Mouse (Mus musculus) kidney, postnatal 0 days (tissue): ENCODE measurements around the gene Gpsm1. TPM values are rescaled to one million over a fixed set of nuclear protein-coding genes. Genes with fewer than 3 reads are reported as not detected.
A peak's percentile ranks its signal among the peaks of the same experiment; 100 is the strongest.

Experiments
- ATAC-seq: fragments of 200-750 bp; cut with Nextera tagmentation; replicated peaks from 2 replicates; pipeline ENCODE4 v1.8.0; 2017; ENCODE audit warnings: low read depth, moderate number of reproducible peaks, moderate TSS enrichment, moderate library complexity; ENCODE audit not compliant: low FRiP score
- DNase-seq: peaks from one replicate; pipeline ENCODE4 v3.0.0-alpha.2; 2016; ENCODE audit warnings: low spot score
- H3K27ac ChIP-seq: fragments of 300-500 bp; sonication (generic); 2 replicates; pipeline ENCODE4 v1.5.1; 2014; ENCODE audit warnings: mild to moderate bottlenecking
- H3K27me3 ChIP-seq: fragments of 300-500 bp; sonication (generic); 2 replicates; pipeline ENCODE4 v1.6.1; 2014; ENCODE audit warnings: low read length, mixed read lengths; ENCODE audit not compliant: insufficient read depth
- H3K36me3 ChIP-seq: fragments of 300-500 bp; sonication (generic); 2 replicates; pipeline ENCODE4 v1.6.1; 2014; ENCODE audit warnings: low read length, mixed read lengths; ENCODE audit not compliant: insufficient read depth
- H3K4me1 ChIP-seq: fragments of 300-500 bp; sonication (generic); replicated peaks from 2 replicates; pipeline ENCODE4 v1.6.1; 2014; ENCODE audit warnings: antibody characterized with exemption, low read length, mixed read lengths; ENCODE audit not compliant: insufficient read depth
- H3K4me2 ChIP-seq: fragments of 300-500 bp; sonication (generic); 2 replicates; pipeline ENCODE4 v1.6.1; 2014; ENCODE audit warnings: mild to moderate bottlenecking, low read length, moderate library complexity, mixed read lengths
- H3K4me3 ChIP-seq: fragments of 300-500 bp; sonication (generic); replicated peaks from 2 replicates; pipeline ENCODE4 v1.5.1; 2014; ENCODE audit warnings: low read depth, low read length
- H3K9ac ChIP-seq: fragments of 300-500 bp; sonication (generic); 2 replicates; pipeline ENCODE4 v1.6.1; 2014; ENCODE audit warnings: low read depth, low read length
- H3K9me3 ChIP-seq: fragments of 300-500 bp; sonication (generic); replicated peaks from 2 replicates; pipeline ENCODE4 v1.6.1; 2016; ENCODE audit warnings: low read length, inconsistent platforms, mixed read lengths
- CTCF ChIP-seq: IDR thresholded peaks from 2 replicates; pipeline ENCODE4 v1.5.1; 2016; ENCODE audit warnings: antibody characterized with exemption, low read depth, mild to moderate bottlenecking, moderate library complexity
- WGBS: fragments of 180-500 bp; shearing (Covaris S2); extraction: QIAGEN DNeasy Blood & Tissue Kit; methylation state at CpG from one replicate; pipeline ENCODE4 v1.1.7; 2014; 5-methylcytosine and 5-hydroxymethylcytosine counted together
- polyA plus RNA-seq: library from polyadenylated mRNA; unstranded; fragments of >200 nt; fragmentation: Nextera tagmentation; extraction: Ambion mirVana; gene quantifications from 2 replicates; pipeline ENCODE4 v1.2.1, GENCODE M21; 2015

The Gpsm1 gene
- polyA plus RNA-seq, 1 experiment from 2014 or later: 21.3 TPM

DNA sequence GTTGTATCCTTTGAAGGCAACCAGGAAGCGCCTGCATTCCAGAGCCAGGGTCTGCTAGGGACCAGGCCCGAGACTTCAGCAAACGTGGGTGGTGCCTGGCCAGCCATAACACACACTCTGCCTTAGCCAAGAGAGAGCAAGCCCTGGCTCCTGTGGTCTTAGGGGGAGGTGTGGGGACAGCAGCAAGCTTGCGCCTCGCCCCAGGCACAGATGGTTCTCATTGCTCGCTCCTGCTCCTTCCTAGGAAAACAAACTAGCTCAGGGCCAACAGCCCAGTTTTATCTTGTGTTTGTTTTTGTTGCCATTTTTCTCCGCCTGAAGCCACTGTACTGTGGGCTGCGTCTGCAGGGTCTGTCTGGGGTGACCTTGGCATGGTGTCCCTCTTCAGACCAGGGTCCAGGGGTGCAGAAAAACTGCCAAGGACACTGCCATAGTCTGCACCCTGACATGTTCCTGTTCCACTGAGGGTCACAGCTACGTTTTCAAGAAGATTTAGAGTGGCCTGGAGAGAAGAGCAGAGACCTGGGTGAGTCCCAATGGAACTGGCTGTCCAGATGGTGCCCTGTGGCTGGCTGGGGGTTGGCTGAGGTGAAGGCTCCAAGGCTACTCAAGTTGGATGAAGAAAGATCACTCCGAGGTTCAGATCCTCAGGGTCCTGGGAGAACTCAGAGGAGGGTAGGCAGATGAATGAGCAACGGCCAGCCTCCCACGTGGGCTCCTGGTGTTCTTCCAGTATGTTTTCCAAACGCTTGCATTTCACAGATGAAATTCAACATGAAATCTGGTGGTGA lies 839 bp upstream of the Gpsm1 start:
- no peaks in the 10 kb centered on the region for H3K27me3 ChIP-seq
- no peaks in the 10 kb centered on the region for H3K9me3 ChIP-seq
- H3K9ac ChIP-seq: peak overlapping the region; percentile 79; the same call in 1 of the 2 replicates
- peak overlapping the region; percentile 73 for H3K4me3 ChIP-seq
- peak overlapping the region; percentile 89 for H3K27ac ChIP-seq
- H3K36me3 ChIP-seq: no peaks in the 10 kb centered on the region
- 25% methylated on average over 13 of the region's 13 CpGs for WGBS
- 0 out of 2 replicates have a peak, but pooled peaks cover 19% of the 10 kb centered on the region for H3K4me1 ChIP-seq
- ATAC-seq: peak; percentile 33; the same call in 1 of the 2 replicates
- peak overlapping the region; percentile 80 for H3K4me2 ChIP-seq
- no peak for TF ChIP-seq CTCF
- DNase-seq: peak; percentile 91

DNA sequence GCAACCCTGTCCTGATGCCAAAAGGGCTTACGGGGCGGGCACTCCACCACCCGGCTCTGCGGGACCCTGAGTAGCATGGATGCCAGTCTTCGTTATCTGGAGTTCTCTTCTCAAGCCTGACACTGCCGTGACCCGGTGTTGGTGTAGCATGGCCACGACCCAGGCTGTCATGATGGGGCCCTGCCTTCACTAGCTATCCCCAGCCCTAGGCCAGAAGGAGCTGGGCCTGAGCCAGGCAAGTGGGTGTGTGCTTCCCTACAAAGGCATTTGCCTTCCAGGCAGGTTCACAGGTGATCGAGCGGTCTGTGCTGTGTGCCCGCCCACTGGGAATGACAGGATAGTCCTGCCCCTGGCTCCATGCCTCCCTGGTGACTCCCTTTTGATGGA lies 603 bp downstream of the Gpsm1 start:
- H3K4me3 ChIP-seq: peak overlapping the region; percentile 73
- H3K27me3 ChIP-seq: no peaks in the 10 kb centered on the region
- 0 out of 2 replicates have a peak, but pooled peaks cover 15% of the 10 kb centered on the region for H3K4me1 ChIP-seq
- H3K27ac ChIP-seq: peak overlapping the region; percentile 89
- H3K4me2 ChIP-seq: peak overlapping the region; percentile 80
- TF ChIP-seq CTCF: no peak
- H3K9me3 ChIP-seq: no peaks in the 10 kb centered on the region
- DNase-seq: peak; percentile 55
- H3K9ac ChIP-seq: peak overlapping the region; percentile 79
- under 1% methylated on average over 11 of the region's 11 CpGs for WGBS
- no peaks in the 10 kb centered on the region for H3K36me3 ChIP-seq
- ATAC-seq: peak; percentile 15; the same call in 1 of the 2 replicates

DNA sequence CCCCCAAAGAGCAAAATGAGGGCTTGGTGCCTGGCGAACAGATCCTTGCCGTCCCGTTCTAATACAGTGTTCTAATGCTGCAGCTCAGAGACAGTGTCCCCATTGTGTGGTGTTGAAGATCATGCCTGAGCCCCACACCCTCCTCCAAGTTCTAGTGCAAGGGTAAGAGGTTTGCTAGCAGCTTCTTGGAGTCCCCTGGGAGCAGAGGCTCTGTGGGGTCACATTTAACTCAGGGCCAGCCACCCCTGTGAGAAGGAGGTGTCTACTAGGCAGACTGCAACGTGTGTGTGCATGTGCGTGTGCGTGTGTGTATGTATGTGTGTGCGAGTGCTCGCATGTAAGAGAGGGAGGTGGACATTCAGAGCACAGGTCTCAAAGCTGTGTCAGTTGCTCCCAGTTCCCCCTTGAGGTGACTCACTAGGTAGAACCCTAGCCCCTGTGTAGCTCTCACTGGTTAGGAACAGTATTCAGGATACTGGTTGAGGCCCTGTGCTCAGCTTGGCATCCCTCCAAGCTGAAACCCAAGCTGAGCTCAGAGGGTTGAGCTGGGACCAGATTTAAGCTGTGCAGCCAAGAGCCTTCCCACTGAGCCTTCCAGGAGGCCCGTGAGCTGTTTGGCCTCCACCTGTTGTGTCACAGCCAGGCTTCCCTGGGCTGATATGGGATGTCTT lies 1.4 kb downstream of the Gpsm1 start:
- no peak for DNase-seq
- no peak for ATAC-seq
- Histone ChIP-seq H3K4me2 (peak overlapping the region; percentile 80), H3K9me3 (no peaks in the 10 kb centered on the region), H3K27ac (no peak overlapping the region), H3K4me1 (0 out of 2 replicates have a peak, but pooled peaks cover 15% of the 10 kb centered on the region), H3K36me3 (no peaks in the 10 kb centered on the region), H3K4me3 (peak overlapping the region; percentile 73), H3K27me3 (no peaks in the 10 kb centered on the region), H3K9ac (peak overlapping the region; percentile 79; the same call in 1 of the 2 replicates)
- TF ChIP-seq CTCF: no peak
- 50% methylated on average over 9 of the region's 9 CpGs for WGBS

DNA sequence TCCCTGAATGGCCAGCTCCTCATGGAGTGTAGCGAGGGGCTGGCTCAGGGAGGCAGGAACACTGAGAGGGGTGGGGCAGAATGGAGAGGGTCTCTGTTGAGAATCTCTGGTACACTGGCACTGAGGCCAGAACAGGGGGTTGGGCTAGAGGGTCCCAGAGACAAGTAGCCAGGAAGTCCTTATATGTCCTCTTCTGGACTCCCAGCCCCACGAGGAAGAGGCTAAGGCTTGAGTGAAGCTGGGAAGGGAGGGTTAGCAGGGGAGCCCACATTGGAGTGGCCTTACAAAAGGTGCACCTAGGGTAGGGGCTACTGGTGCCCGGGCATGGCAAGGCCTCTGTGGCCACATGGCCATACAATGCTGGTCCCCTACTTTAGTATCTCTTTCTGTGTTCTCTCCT lies 2.1 kb downstream of the Gpsm1 start:
- H3K4me2 ChIP-seq: peak overlapping the region; percentile 80; the same call in 1 of the 2 replicates
- no peak overlapping the region for H3K27ac ChIP-seq
- no peaks in the 10 kb centered on the region for H3K9me3 ChIP-seq
- no peak overlapping the region for H3K9ac ChIP-seq
- H3K27me3 ChIP-seq: no peaks in the 10 kb centered on the region
- ATAC-seq: no peak
- WGBS: 67% methylated on average over 3 of the region's 3 CpGs
- no peaks in the 10 kb centered on the region for H3K36me3 ChIP-seq
- H3K4me3 ChIP-seq: no peak overlapping the region
- no peak for TF ChIP-seq CTCF
- no peak for DNase-seq
- H3K4me1 ChIP-seq: 0 out of 2 replicates have a peak, but pooled peaks cover 15% of the 10 kb centered on the region

DNA sequence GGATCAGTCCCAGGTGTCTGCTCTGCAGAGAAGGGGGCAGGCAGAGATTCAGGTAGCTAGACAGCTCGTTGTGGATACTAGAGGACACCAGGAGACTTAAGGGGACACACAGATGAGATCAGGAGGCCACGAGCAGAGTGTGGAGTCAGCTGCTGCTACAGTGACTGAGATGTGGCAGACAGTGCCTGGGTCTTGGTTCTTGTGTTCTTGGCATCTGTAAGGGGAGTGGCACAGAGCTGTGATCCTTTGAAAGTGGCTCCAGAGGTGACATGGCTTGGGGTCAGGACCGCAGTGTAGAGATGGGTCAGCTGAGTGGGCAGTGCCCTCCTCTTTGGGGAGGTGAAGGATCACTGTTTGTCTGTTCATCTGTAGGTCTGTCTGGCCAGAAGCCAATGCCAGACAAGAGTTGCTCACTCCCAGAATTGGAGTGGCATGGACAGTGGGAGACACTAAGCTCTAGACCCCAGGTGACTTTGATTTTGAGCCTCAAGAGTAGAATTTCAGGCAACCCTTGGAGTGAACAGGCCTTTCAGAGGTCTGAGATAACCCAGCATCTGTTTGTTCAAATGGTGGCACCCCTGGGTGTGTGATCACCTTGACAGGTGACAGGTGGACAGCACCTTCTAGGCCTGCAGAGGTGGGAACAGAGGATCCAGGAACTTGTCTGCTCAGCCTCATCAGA lies 2.8 kb downstream of the Gpsm1 start:
- WGBS: 89% methylated on average over 3 of the region's 3 CpGs
- no peak overlapping the region for H3K4me3 ChIP-seq
- no peak overlapping the region for H3K4me2 ChIP-seq
- no peak for ATAC-seq
- 0 out of 2 replicates have a peak, but pooled peaks cover 15% of the 10 kb centered on the region for H3K4me1 ChIP-seq
- no peaks in the 10 kb centered on the region for H3K9me3 ChIP-seq
- no peak for TF ChIP-seq CTCF
- no peak overlapping the region for H3K27ac ChIP-seq
- H3K36me3 ChIP-seq: peaks cover 3% of the 10 kb centered on the region
- no peak overlapping the region for H3K9ac ChIP-seq
- no peak for DNase-seq
- H3K27me3 ChIP-seq: no peaks in the 10 kb centered on the region

DNA sequence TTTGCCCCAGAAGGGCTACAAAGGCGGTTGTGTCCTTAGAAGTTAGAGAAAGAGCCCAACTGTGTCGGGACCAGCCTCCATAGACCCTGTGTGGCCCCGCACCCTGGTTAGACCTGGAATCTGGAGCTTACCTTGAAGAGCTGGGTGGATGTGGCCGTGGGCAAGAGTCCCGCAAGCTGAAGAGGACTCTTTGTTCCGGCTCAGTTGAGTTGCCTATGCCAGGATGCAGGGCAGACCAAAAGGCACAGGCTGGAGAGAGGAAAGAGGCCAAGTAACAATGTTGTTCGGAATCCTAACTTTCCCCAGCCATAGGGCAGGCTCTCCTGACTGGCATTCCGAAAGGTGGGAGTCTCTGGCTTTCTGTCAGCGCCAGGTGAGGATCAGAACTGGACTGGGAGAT lies 3.8 kb downstream of the Gpsm1 start:
- ATAC-seq (no peak), DNase-seq (no peak)
- no peak overlapping the region for H3K4me2 ChIP-seq
- H3K4me1 ChIP-seq: 0 out of 2 replicates have a peak, but pooled peaks cover 15% of the 10 kb centered on the region
- H3K36me3 ChIP-seq: peaks cover 13% of the 10 kb centered on the region
- no peak overlapping the region for H3K27ac ChIP-seq
- 87% methylated on average over 9 of the region's 9 CpGs for WGBS
- no peak overlapping the region for H3K9ac ChIP-seq
- H3K27me3 ChIP-seq: no peaks in the 10 kb centered on the region
- TF ChIP-seq CTCF: no peak
- H3K4me3 ChIP-seq: no peak overlapping the region
- H3K9me3 ChIP-seq: no peaks in the 10 kb centered on the region
